Mouse (Mus musculus) midbrain, embryonic 16.5 days (tissue): ENCODE measurements around the gene Dst. TPM values are rescaled to one million over a fixed set of nuclear protein-coding genes. Genes with fewer than 3 reads are reported as not detected.

ENCODE experiments used
- ATAC-seq: fragments of 200-750 bp; cut with Nextera tagmentation; 2 replicates; pipeline ENCODE4 v1.8.0; 2017; ENCODE audit warnings: moderate TSS enrichment
- H3K27ac ChIP-seq: fragments of 300-500 bp; sonication (generic); 2 replicates; pipeline ENCODE4 v1.5.1; 2014; ENCODE audit warnings: mild to moderate bottlenecking, low read length, mixed read lengths
- H3K27me3 ChIP-seq: fragments of 300-500 bp; sonication (generic); 2 replicates; pipeline ENCODE4 v1.6.1; 2014; ENCODE audit warnings: low read depth, low read length, mixed read lengths; ENCODE audit not compliant: control insufficient read depth, insufficient read depth
- H3K36me3 ChIP-seq: fragments of 300-500 bp; sonication (generic); 2 replicates; pipeline ENCODE4 v1.6.1; 2014; ENCODE audit warnings: mild to moderate bottlenecking, low read length, moderate library complexity, mixed read lengths; ENCODE audit not compliant: control insufficient read depth, insufficient read depth
- H3K4me1 ChIP-seq: fragments of 300-500 bp; sonication (generic); 2 replicates; pipeline ENCODE4 v1.6.1; 2014; ENCODE audit warnings: mild to moderate bottlenecking, low read length, mixed read lengths; ENCODE audit not compliant: control insufficient read depth, insufficient read depth
- H3K4me2 ChIP-seq: fragments of 300-500 bp; sonication (generic); 2 replicates; pipeline ENCODE4 v1.6.1; 2014; ENCODE audit warnings: mild to moderate bottlenecking, low read length, mixed read lengths
- H3K4me3 ChIP-seq: fragments of 300-500 bp; sonication (generic); 2 replicates; pipeline ENCODE4 v1.5.1; 2014; ENCODE audit warnings: low read depth, mild to moderate bottlenecking, low read length, moderate library complexity, mixed read lengths
- H3K9ac ChIP-seq: fragments of 300-500 bp; sonication (generic); 2 replicates; pipeline ENCODE4 v1.6.1; 2014; ENCODE audit warnings: low read depth, low read length, mixed read lengths
- H3K9me3 ChIP-seq: fragments of 300-500 bp; sonication (generic); replicated peaks from 2 replicates; pipeline ENCODE4 v1.6.1; 2014; ENCODE audit warnings: mild to moderate bottlenecking, low read length, mixed read lengths; ENCODE audit not compliant: control insufficient read depth, poor library complexity, severe bottlenecking
- WGBS: fragments of 180-500 bp; shearing (Covaris S2); extraction: QIAGEN DNeasy Blood & Tissue Kit; methylation state at CpG from one replicate; pipeline ENCODE4 v1.1.7; 2014; 5-methylcytosine and 5-hydroxymethylcytosine counted together
- polyA plus RNA-seq: library from polyadenylated mRNA; unstranded; fragments of >200 nt; fragmentation: Nextera tagmentation; extraction: Ambion mirVana; gene quantifications from 2 replicates; pipeline ENCODE4 v1.2.1, GENCODE M21; 2015

Dst gene
- polyA plus RNA-seq, 1 experiment from 2014 or later: 36.1 TPM

DNA sequence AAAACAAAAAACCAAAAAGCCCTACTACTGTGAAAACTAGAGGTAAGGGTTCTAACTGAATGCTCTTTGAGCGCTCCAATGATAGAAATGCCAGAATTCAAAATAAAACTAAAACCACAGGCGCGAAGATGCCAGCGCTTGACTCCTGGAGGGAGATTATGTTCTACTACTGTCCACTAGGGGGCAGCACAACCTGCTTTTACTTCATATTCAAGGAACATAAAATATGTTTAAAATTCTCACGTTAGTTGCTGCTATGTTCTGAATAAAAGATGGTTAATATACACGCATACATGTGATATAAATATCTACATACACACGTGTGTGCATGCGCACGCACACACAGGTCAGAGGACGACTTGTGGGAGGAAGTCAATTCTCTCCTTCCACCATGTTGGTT is 15.2 kb upstream of the Dst start:
- no peaks in the 10 kb centered on the region for H3K9me3 ChIP-seq
- no peak overlapping the region for H3K4me2 ChIP-seq
- no peak overlapping the region for H3K4me3 ChIP-seq
- no peak overlapping the region for H3K9ac ChIP-seq
- H3K27ac ChIP-seq: no peak overlapping the region
- no peaks in the 10 kb centered on the region for H3K27me3 ChIP-seq
- H3K36me3 ChIP-seq: no peaks in the 10 kb centered on the region
- no peak for ATAC-seq
- WGBS: 69% methylated on average over 10 of the region's 10 CpGs
- no peaks in the 10 kb centered on the region for H3K4me1 ChIP-seq

DNA sequence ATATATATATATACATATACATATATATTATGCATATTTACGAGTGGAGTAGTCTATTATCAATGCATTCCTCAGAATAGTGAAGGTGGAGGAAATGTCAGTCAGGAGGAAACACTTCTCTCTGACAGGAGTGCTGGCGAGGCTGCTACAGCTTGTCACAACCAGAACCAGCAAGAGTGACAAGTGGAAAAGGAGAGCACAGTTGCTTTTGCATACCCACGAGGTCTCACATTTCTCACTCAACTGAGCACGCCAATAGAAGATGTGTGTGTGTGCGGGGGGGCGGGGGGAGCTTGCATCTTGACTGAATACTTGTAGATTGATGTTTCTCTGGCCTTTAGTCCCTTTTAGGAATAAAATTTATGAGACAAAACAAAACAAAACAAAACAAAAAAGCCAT is 11.9 kb upstream of the Dst start:
- Histone ChIP-seq H3K4me3 (no peak overlapping the region), H3K27ac (no peak overlapping the region), H3K9ac (no peak overlapping the region), H3K4me1 (no peaks in the 10 kb centered on the region), H3K4me2 (no peak overlapping the region), H3K9me3 (no peaks in the 10 kb centered on the region), H3K27me3 (no peaks in the 10 kb centered on the region), H3K36me3 (no peaks in the 10 kb centered on the region)
- WGBS: 79% methylated on average over 6 of the region's 6 CpGs
- no peak for ATAC-seq

DNA sequence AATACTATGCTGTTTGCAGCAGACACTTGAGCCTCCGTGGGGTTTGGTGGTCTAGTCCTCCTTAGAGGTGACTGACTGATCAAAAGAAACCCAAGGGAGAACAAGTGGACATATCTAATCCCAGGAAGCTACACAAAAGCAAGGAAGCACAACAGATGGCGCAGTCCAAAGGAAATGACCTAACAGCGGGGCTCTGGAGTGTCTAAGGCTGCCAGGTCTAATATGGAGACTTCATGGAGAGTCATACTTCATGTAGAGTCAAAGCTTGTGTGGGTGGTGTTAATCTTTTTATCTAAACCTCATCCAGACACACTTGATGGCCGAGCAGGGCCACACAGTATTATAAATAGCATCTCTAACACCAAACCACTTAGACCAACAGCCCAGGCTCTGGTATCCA is 11.4 kb upstream of the Dst start:
- no peaks in the 10 kb centered on the region for H3K9me3 ChIP-seq
- no peak overlapping the region for H3K4me2 ChIP-seq
- no peaks in the 10 kb centered on the region for H3K36me3 ChIP-seq
- no peak overlapping the region for H3K4me3 ChIP-seq
- no peak overlapping the region for H3K27ac ChIP-seq
- 79% methylated on average over 4 of the region's 4 CpGs for WGBS
- no peak for ATAC-seq
- H3K9ac ChIP-seq: no peak overlapping the region
- H3K27me3 ChIP-seq: no peaks in the 10 kb centered on the region
- H3K4me1 ChIP-seq: no peaks in the 10 kb centered on the region

DNA sequence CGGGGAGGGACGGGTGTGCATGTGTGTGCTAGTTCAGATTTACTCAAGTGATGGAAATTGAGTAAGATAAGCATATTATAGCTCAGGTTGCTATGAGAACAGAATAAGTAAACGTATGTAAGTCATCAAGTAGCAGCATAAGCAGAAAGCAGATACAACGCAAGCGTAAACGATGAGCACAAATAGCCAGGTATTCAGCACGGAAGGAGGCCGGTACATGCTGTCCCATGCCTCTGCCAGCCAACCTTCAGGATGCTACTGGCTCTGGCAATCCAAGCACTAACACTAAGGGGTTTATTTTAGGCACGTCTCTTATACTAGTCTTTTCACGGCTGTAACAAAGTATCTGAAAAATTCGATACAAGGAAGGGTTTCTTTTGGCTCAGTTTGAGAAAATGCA is 10.6 kb upstream of the Dst start:
- ATAC-seq: no peak
- Histone ChIP-seq H3K36me3 (no peaks in the 10 kb centered on the region), H3K27me3 (no peaks in the 10 kb centered on the region), H3K4me3 (no peak overlapping the region), H3K9ac (no peak overlapping the region), H3K4me2 (no peak overlapping the region), H3K9me3 (no peaks in the 10 kb centered on the region), H3K4me1 (no peaks in the 10 kb centered on the region), H3K27ac (no peak overlapping the region)
- 87% methylated on average over 11 of the region's 11 CpGs for WGBS

DNA sequence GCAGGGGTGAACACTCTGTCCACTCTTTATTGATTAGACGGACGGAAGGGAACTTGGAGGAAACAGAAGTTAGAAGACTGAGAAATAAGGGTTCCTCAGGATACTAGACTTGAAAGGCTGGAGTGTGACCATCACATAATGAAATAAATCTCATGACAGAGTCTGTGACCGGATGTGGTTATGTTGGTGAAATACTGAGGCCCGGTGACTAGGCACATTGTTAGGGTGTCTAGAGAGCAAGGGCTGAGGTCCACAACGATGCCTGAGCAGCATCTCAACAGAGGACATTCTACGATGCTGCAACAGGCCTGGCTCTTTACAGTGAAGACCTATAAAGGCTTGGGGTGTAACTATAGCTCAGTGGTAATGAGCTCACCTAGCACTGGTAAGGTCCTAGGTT is 9.7 kb upstream of the Dst start:
- ATAC-seq: no peak
- no peaks in the 10 kb centered on the region; the same call in 1 of the 2 replicates for H3K9me3 ChIP-seq
- WGBS: 96% methylated on average over 6 of the region's 6 CpGs
- H3K27me3 ChIP-seq: no peaks in the 10 kb centered on the region
- H3K4me3 ChIP-seq: no peak overlapping the region
- H3K4me1 ChIP-seq: no peaks in the 10 kb centered on the region
- H3K27ac ChIP-seq: no peak overlapping the region
- H3K4me2 ChIP-seq: no peak overlapping the region
- no peaks in the 10 kb centered on the region for H3K36me3 ChIP-seq
- H3K9ac ChIP-seq: no peak overlapping the region

DNA sequence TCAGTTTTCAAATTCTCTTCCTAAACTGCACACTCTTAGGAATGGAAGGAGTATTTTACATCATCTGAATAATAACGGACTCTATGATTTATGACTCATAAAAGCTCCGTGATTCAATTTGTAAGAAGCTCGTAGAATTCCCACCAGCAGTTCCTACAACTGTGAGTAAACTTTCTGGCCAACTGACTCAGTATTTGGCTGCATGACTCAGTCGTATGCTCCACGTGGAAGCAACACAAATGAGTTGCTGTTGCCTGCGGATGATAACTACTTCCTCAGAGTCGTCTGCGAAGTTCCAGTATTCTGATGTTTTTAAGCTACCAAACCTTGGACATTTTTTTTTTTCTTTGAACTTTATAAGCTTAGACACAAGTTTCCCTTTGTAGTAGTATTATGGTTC is 7.8 kb upstream of the Dst start:
- no peaks in the 10 kb centered on the region; the same call in 1 of the 2 replicates for H3K9me3 ChIP-seq
- WGBS: 90% methylated on average over 8 of the region's 8 CpGs
- H3K27me3 ChIP-seq: no peaks in the 10 kb centered on the region
- no peaks in the 10 kb centered on the region for H3K4me1 ChIP-seq
- no peak for ATAC-seq
- no peak overlapping the region for H3K27ac ChIP-seq
- no peak overlapping the region for H3K4me3 ChIP-seq
- H3K9ac ChIP-seq: no peak overlapping the region
- no peak overlapping the region for H3K4me2 ChIP-seq
- H3K36me3 ChIP-seq: no peaks in the 10 kb centered on the region

DNA sequence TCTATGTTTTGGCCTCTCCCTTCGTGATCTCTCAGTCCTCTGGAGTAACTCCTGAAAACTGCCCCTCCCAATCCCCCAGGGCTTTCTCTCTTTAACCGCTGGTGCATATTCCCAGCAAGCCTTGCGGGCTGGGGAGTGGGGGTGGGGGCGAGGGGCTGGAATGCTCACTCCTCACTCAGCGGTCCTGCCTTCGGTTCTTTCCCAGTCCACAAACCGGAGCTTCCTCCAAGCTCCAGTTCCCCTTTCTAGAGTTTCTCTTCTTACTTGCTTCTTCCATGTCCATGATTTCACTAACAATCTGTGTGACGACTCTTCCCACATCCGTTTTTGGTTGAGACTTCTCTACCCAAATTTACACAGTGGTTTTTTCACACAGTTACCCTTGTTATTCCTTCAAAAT is 4.4 kb upstream of the Dst start:
- Histone ChIP-seq H3K36me3 (no peaks in the 10 kb centered on the region), H3K27me3 (no peaks in the 10 kb centered on the region), H3K4me3 (no peak overlapping the region), H3K9ac (no peak overlapping the region), H3K4me2 (no peak overlapping the region), H3K9me3 (no peaks in the 10 kb centered on the region; the same call in 1 of the 2 replicates), H3K4me1 (peaks cover 4% of the 10 kb centered on the region), H3K27ac (no peak overlapping the region)
- ATAC-seq: no peak
- WGBS: 37% methylated on average over 9 of the region's 9 CpGs

DNA sequence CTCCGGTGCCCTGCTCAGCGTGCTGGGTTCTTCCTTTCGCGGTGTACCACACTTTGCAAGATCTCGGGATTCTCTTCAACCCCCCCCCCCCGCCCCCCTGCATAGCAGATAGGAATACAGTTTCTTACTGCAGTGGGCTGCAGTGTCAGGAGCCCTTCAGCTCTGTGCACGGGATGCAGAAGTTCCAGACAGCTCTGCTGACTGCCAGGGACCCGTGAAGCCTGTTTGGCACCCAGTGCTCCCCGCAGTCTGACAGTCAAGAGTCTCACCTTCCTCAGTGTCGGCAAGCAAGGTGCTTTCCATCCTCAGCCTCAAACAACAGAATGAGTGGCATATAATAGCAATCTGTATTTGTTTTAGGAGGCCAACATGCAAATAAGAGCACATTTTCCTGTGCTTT is 1.8 kb upstream of the Dst start:
- H3K27ac ChIP-seq: no peak overlapping the region
- ATAC-seq: no peak
- H3K4me3 ChIP-seq: peak overlapping the region; percentile 72
- peaks cover 20% of the 10 kb centered on the region for H3K4me1 ChIP-seq
- 40% methylated on average over 10 of the region's 10 CpGs for WGBS
- peak overlapping the region; percentile 67 for H3K4me2 ChIP-seq
- no peaks in the 10 kb centered on the region; the same call in 1 of the 2 replicates for H3K9me3 ChIP-seq
- H3K27me3 ChIP-seq: 0 out of 2 replicates have a peak, but pooled peaks cover 2% of the 10 kb centered on the region
- no peaks in the 10 kb centered on the region for H3K36me3 ChIP-seq
- no peak overlapping the region; the same call in 1 of the 2 replicates for H3K9ac ChIP-seq

DNA sequence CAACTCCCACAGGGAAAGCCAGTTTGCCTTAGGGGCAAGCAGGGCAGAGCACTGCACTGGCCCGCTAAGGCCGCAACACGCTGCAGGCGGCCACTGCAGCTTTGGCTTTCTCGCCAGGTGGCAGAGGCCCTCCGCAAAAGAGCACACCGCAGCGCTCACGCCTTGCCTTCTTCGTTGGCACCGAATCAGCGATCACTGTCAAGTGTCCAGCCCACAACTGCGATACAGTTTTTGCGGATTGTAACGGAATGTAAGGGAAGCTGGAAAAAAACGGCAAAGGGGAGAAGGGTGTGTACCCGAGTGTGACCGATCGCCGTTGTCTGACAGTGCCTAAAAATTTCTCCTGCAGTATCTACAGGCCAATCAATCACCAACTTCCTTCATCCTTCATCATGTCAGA is 1.1 kb upstream of the Dst start:
- Histone ChIP-seq H3K9me3 (no peaks in the 10 kb centered on the region; the same call in 1 of the 2 replicates), H3K27ac (peak overlapping the region; percentile 95), H3K4me2 (peak overlapping the region; percentile 67), H3K4me1 (peaks cover 20% of the 10 kb centered on the region), H3K9ac (peak overlapping the region; percentile 82), H3K27me3 (0 out of 2 replicates have a peak, but pooled peaks cover 2% of the 10 kb centered on the region), H3K36me3 (no peaks in the 10 kb centered on the region), H3K4me3 (peak overlapping the region; percentile 72)
- WGBS: under 1% methylated on average over 20 of the region's 20 CpGs
- peak; percentile 74 for ATAC-seq
